In genomic region chr9:71874035-71874572, GRCm38 (mm10) we compare ENCODE assay signal across 15 mouse cellular contexts.
DNase-seq lines count a peak whose midpoint lies in the region; ATAC-seq and TF ChIP-seq lines count a peak whose summit lies in the region.
"Had no signal": no experiment of that assay in that cellular context is flagged by ENCODE, and none has a peak within 500 bp of the region (broad histone marks: within the 10 kb centered on the region; RNA-seq: fewer than 3 reads in every experiment).

No protein-coding gene starts in this region.

- H3K9ac ChIP-seq in lung, embryonic 14.5 days, result no peak overlapping the region
- H3K9ac ChIP-seq: limb, embryonic 13.5 days had no signal

- H3K4me3 ChIP-seq in lung, embryonic 14.5 days (ENCODE audit: low read depth, low read length), result no peak overlapping the region
- H3K4me3 ChIP-seq in lung, adult 2 months (replicated peaks; ENCODE audit: extremely low read depth, low read depth, low read length), result no peak overlapping the region
- no peak overlapping the region for H3K4me3 ChIP-seq in layer of hippocampus, adult 2 months
- H3K4me3 ChIP-seq: hindbrain, embryonic 10.5 days; left cerebral cortex, adult 2 months; limb, embryonic 13.5 days had no signal

- TF ChIP-seq POLR2A in lung, adult 2 months (IDR thresholded peaks at IDR 0.05; ENCODE audit: borderline replicate concordance, extremely low read depth, low read depth, low read length), result no peak

- no peak for TF ChIP-seq CTCF in lung, embryonic 14.5 days (IDR thresholded peaks at IDR 0.05; ENCODE audit: low read depth)
- no peak for TF ChIP-seq CTCF in lung, adult 2 months (IDR thresholded peaks at IDR 0.05; ENCODE audit: insufficient read depth, low read length)
- no peak for TF ChIP-seq CTCF in layer of hippocampus, adult 2 months (conservative IDR thresholded peaks at IDR 0.05)

- no peaks in the 10 kb centered on the region for H3K9me3 ChIP-seq in lung, embryonic 14.5 days (ENCODE audit: low read depth, low read length)
- H3K9me3 ChIP-seq: hindbrain, embryonic 10.5 days; limb, embryonic 13.5 days had no signal

- H3K4me2 ChIP-seq in lung, embryonic 14.5 days, result no peak overlapping the region
- H3K4me2 ChIP-seq: limb, embryonic 13.5 days had no signal

- peak; percentile 38 for DNase-seq in lung, embryonic 14.5 days
- DNase-seq in lung, adult 2 months, result no peak
- peak; percentile 85 for DNase-seq in 416B (ENCODE audit: low read depth)
- DNase-seq in CD4-positive helper T cell, adult 2 months (ENCODE audit: low read depth, low spot score), result peak; percentile 44
- DNase-seq in induced T-regulatory cell, adult 2 months (ENCODE audit: low read depth), result peak; percentile 29
- no peak for DNase-seq in layer of hippocampus, adult 2 months (ENCODE audit: low spot score in 2 of 2)
- no peak for DNase-seq in embryo, embryonic 10.5 days (ENCODE audit: low spot score)
- DNase-seq: adrenal gland, postnatal 36 days; cerebellum, postnatal 25 days; kidney, adult 18-20 months; right cerebral cortex, postnatal 14 days had no signal

- peaks cover 71% of the 10 kb centered on the region for H3K36me3 ChIP-seq in lung, embryonic 14.5 days (ENCODE audit: insufficient read depth)

- peaks cover 6% of the 10 kb centered on the region for H3K4me1 ChIP-seq in lung, embryonic 14.5 days (ENCODE audit: insufficient read depth)
- H3K4me1 ChIP-seq in lung, adult 2 months (ENCODE audit: control insufficient read depth, insufficient read depth, low read length), result peaks cover 11% of the 10 kb centered on the region

- no peaks in the 10 kb centered on the region for H3K27me3 ChIP-seq in lung, embryonic 14.5 days (ENCODE audit: insufficient read depth, low read length)
- H3K27me3 ChIP-seq: limb, embryonic 13.5 days had no signal

- peak overlapping the region; percentile 78 for H3K27ac ChIP-seq in lung, embryonic 14.5 days (ENCODE audit: low read depth)
- no peak overlapping the region for H3K27ac ChIP-seq in layer of hippocampus, adult 2 months
- H3K27ac ChIP-seq: hindbrain, embryonic 10.5 days; left cerebral cortex, adult 2 months; limb, embryonic 13.5 days had no signal

- WGBS in lung, embryonic 14.5 days, result 42% methylated on average over 3 of the region's 3 CpGs
- 38% methylated on average over 3 of the region's 3 CpGs for WGBS in lung, adult 2 months

- ATAC-seq in lung, embryonic 14.5 days (ENCODE audit: insufficient read depth), result no peak
- ATAC-seq: forebrain, embryonic 14.5 days had no signal

Comparison
In these comparisons a context has a peak if more than half of its experiments do, and no peak if none do; other contexts are left out.
1. DNase-seq: peak in lung, embryonic 14.5 days (single experiment), 416B (single experiment), CD4-positive helper T cell, adult 2 months (single experiment) and induced T-regulatory cell, adult 2 months (single experiment); none in lung, adult 2 months (single experiment), layer of hippocampus, adult 2 months (0 of 2) and embryo, embryonic 10.5 days (single experiment).